Mouse (Mus musculus) bone marrow, adult 2 months (tissue): Measurements from ENCODE around the gene Actl7a. TPM values are rescaled to one million over a fixed set of nuclear protein-coding genes. Genes with fewer than 3 reads are reported as not detected.

Source experiments
- H3K27ac ChIP-seq: fragments of 200-500 bp; 2 replicates; pipeline ENCODE4 v1.5.1; 2012; ENCODE audit warnings: low read depth, mild to moderate bottlenecking, control low read depth, inconsistent platforms, low read length; ENCODE audit not compliant: control insufficient read depth, poor library complexity, insufficient read depth
- H3K4me1 ChIP-seq: fragments of 200-500 bp; 2 replicates; pipeline ENCODE4 v1.6.1; 2011; ENCODE audit warnings: low read length; ENCODE audit not compliant: control insufficient read depth, insufficient read depth
- H3K4me3 ChIP-seq: fragments of 200-500 bp; replicated peaks from 2 replicates; pipeline ENCODE3; 2011; ENCODE audit warnings: mild to moderate bottlenecking, low read depth, low read length, control low read depth; ENCODE audit not compliant: control insufficient read depth
- CTCF ChIP-seq: fragments of 200-500 bp; IDR thresholded peaks from 2 replicates; pipeline ENCODE4 v1.5.1; 2011; ENCODE audit warnings: low read length, control low read depth; ENCODE audit not compliant: control insufficient read depth, insufficient read depth
- POLR2A ChIP-seq: fragments of 200-500 bp; IDR thresholded peaks from 2 replicates; pipeline ENCODE4 v1.6.1; 2011; ENCODE audit warnings: low read depth, mild to moderate bottlenecking, control low read depth, low read length, borderline replicate concordance; ENCODE audit not compliant: control insufficient read depth
- WGBS: fragments of 180-500 bp; shearing (Covaris S2); methylation state at CpG from one replicate; pipeline ENCODE4 v1.1.7; 2018; 5-methylcytosine and 5-hydroxymethylcytosine counted together
- polyA plus RNA-seq: library from polyadenylated mRNA; stranded (reverse); fragments of >200 nt; gene quantifications from 2 replicates; pipeline ENCODE4 v1.2.4, GENCODE M21; 2011; ENCODE audit warnings: low replicate concordance; ENCODE audit not compliant: missing spikeins, insufficient read depth, insufficient read length

The Actl7a gene
- polyA plus RNA-seq: not detected in 2 replicates

DNA sequence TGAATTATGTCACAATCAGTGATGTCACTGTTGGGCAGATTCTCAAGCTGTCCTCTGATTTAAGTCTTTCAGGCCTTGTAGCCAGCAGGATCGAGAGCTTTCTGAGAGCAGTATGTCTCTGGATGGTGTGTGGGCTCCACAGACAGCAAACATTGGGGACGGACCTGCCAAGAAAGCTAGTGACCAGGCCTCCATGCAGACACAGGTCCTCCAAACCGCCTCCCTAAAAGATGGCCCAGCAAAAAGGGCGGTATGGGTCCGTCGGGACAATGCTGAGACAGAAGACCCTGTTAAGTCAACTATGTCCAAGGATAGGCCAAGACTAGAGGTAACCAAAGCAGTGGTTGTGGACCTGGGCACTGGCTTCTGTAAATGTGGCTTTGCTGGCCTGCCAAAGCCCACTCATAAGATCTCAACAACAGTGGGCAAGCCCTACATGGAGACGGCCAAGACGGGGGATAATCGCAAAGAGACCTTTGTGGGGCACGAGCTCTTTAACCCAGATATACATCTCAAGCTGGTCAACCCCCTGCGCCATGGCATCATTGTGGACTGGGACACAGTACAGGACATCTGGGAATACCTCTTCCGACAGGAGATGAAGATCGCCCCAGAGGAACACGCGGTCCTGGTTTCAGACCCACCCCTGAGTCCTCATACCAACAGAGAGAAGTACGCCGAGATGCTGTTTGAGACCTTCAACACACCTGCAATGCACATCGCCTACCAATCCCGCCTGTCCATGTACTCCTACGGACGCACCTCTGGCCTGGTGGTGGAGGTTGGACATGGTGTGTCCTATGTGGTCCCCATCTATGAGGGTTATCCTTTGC is at the start of gene Actl7a:
Gene Actl7a, plus strand, starts transcription at position 51 of the 833 bp plus-strand sequence.
- TF ChIP-seq POLR2A: no peak
- TF ChIP-seq CTCF: no peak
- no peak within 1 kb of the TSS for H3K27ac ChIP-seq
- 92% methylated on average over 21 of the region's 21 CpGs for WGBS
- H3K4me3 ChIP-seq: no peak within 1 kb of the TSS
- no peaks in the 10 kb centered on the region for H3K4me1 ChIP-seq

- 79% methylated on average over 7 of the region's 7 CpGs for WGBS
- H3K27ac ChIP-seq: no peak overlapping the region
- no peaks in the 10 kb centered on the region for H3K4me1 ChIP-seq
- no peak for TF ChIP-seq POLR2A
- TF ChIP-seq CTCF: no peak
- no peak overlapping the region for H3K4me3 ChIP-seq
Measured at GRCm38 (mm10) chr4:56696401-56696800, 46.8 kb upstream of the Actl7a start.

DNA sequence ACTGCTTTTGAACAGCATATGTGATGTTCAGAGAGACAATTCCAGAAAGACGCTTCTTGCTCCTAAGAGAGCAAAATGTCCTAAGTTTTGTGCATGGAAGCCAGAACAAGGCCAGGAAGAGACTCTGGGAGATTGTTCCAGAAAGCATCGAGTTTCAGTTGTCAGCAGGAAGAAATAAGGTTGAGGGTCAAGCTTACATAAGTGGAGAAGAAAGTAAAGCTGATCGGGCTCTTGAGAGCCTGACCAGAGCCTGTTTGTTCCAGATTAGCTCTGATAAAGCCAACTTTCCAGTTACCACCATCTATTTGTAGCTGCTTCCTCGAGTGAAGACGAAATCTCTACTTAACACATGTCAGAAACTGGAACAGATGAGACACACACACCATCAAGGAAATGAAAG is 44.5 kb upstream of the Actl7a start:
- Histone ChIP-seq H3K4me3 (no peak overlapping the region), H3K4me1 (no peaks in the 10 kb centered on the region), H3K27ac (no peak overlapping the region)
- 36% methylated on average over 5 of the region's 5 CpGs for WGBS
- TF ChIP-seq POLR2A (no peak), CTCF (no peak)

GRCm38 (mm10) chr4:56702234-56702633 is 41.0 kb upstream of the Actl7a start:
- TF ChIP-seq CTCF: no peak
- TF ChIP-seq POLR2A: no peak
- Histone ChIP-seq H3K4me1 (no peaks in the 10 kb centered on the region), H3K4me3 (no peak overlapping the region), H3K27ac (no peak overlapping the region)
- 47% methylated on average over 10 of the region's 10 CpGs for WGBS

DNA sequence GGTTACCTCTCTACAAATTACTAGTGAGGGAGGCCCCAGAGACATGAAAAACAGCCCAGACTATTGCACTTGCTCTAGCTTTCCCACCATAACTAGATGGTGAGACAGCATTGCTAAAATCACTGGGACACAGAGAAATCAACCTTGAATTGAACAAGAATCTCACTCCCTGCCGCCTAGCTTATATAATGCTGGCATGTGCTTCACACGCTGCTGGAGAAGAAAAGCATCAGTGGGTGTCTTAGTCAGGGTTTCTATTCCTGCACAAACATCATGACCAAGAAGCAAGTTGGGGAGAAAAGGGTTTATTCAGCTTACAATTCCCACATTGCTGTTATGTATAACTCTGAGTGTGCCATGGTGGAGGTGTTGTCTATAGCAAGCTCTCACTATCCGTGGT is 30.1 kb upstream of the Actl7a start:
- Histone ChIP-seq H3K4me3 (no peak overlapping the region), H3K27ac (no peak overlapping the region), H3K4me1 (no peaks in the 10 kb centered on the region)
- TF ChIP-seq CTCF (no peak), POLR2A (no peak)
- 78% methylated on average over 3 of the region's 3 CpGs for WGBS

DNA sequence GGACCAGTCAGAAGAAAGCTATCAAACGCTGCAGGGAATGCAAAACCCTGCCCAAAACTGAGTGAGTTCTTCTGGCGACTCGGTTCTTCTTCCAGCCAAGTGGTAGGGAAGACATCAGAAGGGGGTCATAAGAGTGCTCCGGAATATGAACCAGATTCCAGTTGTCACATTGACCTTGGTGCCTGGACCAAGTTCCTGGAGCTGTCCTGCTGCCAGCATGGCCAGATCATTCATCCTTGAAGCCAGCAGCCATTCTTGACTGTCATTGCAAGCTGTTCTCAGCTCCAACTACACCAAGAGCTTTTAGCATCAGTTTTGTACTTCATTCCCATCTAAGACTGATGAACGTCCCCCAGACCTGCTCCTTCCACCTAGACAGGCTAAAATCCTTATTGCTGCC is 26.4 kb upstream of the Actl7a start:
- WGBS: 56% methylated on average over 5 of the region's 5 CpGs
- TF ChIP-seq POLR2A (no peak), CTCF (no peak)
- Histone ChIP-seq H3K4me1 (no peaks in the 10 kb centered on the region), H3K4me3 (no peak overlapping the region), H3K27ac (no peak overlapping the region)

DNA sequence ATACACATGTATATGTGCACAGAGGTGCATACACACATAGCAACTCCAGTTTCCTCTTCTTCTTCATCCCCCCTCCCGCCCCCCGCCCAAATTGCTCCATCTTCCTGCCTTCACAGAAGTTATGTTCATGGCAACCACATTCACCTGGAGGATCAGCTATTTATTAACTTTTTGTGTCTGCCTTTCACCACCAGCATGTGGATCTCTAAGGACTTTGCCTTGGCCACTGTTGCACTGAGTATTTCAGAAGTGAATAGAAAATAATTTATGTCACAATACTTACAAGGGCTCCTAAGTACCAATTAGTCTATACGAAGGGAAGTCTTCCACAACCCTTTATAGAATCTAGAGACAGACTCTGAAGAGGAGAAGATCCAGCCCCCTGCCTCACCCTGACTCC is 25.3 kb upstream of the Actl7a start:
- TF ChIP-seq POLR2A (no peak), CTCF (no peak)
- Histone ChIP-seq H3K27ac (no peak overlapping the region), H3K4me1 (no peaks in the 10 kb centered on the region), H3K4me3 (no peak overlapping the region)
- WGBS: 68% methylated on average over 3 of the region's 3 CpGs

- Histone ChIP-seq H3K4me3 (no peak overlapping the region), H3K27ac (no peak overlapping the region), H3K4me1 (no peaks in the 10 kb centered on the region)
- 71% methylated on average over 12 of the region's 12 CpGs for WGBS
- TF ChIP-seq POLR2A: no peak
- no peak for TF ChIP-seq CTCF
Measured at GRCm38 (mm10) chr4:56718573-56719442, 24.4 kb upstream of the Actl7a start.
